Mouse (Mus musculus) fat pad, adult 2 months (tissue): ENCODE data around the gene Dennd4b.
A peak's percentile ranks its signal among the peaks of the same experiment; 100 is the strongest.
"Not testable (repeated sequence)": the region's sequence is repeated elsewhere in the genome, so short reads cannot be mapped to it uniquely, and the experiment has no call there.

ENCODE experiments used
- DNase-seq: peaks from one replicate; pipeline ENCODE4 v3.0.0-alpha.2; 2011; ENCODE audit warnings: low read depth, low spot score; ENCODE audit errors: extremely low read depth

The Dennd4b gene

DNA sequence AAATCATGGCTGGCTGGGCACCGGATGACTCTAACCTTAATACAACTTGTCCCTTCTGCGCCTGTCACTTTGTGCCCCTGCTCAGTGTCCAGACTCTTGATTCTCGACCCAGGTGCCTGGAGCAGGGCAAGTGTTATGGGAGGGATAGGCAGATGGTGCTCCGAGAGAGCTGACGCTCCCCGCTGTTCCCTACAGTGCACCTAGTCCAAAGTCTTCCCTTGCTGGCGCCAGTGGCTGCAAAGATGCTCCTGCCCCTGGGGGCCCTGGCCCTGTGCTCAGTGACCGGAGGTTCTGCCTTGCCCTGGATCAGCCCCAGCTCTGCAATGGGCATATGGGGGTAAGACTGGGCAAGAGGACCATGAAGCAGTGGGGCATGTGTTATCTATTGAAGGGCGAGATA lies 12.8 kb downstream of the Dennd4b start:
- DNase-seq = no peak

DNA sequence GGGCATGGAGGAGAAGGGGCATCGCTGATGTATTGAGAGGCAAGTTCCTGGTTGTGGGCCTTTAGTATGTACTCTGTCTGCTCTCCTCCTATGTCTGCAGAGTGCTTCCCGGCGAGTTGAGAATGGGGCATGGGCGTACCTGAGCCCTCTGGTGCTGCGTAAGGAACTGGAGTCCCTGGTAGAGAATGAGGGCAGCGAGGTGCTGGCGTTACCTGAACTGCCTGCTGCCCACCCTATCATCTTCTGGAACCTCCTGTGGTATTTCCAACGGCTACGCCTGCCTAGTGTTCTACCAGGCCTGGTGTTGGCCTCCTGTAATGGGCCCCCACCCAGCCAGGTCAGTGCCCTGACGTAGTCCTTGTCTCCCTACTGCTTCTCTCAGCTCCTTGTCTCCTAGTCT lies 13.2 kb downstream of the Dennd4b start:
- no peak for DNase-seq

DNA sequence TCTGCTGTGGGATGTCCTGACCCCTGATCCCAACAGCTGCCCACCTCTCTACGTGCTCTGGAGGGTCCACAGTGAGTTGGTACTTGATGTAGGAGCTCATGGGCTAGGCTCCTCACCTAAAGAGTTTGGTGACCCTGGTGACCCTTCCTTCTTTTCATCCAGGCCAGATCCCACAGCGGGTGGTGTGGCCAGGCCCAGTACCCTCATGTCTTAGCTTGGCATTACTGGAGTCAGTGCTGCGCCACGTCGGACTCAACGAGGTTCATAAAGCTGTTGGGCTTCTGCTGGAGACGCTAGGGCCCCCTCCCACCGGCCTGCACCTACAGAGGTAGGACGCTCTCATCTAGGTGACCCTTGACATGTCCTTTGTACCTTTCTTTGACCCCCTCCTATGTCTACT lies 14.2 kb downstream of the Dennd4b start:
- DNase-seq = no peak

DNA sequence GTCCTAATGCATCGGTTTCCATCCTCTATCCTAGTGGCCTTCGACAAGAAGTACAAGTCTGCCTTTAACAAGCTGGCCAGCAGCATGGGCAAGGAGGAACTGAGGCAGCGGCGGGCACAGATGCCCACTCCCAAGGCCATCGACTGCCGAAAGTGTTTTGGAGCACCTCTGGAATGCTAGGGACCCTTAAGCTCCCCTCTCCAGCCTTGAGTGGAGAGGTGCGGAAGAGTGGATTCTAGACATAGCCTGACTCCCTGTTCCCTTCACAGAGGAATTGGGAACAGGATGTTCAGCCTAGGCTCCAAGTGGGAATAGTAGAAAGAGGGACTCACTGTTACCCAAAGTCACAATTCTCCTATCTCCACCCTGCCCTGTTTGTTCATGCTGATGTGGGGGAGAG lies 14.8 kb downstream of the Dennd4b start:
- no peak for DNase-seq

DNA sequence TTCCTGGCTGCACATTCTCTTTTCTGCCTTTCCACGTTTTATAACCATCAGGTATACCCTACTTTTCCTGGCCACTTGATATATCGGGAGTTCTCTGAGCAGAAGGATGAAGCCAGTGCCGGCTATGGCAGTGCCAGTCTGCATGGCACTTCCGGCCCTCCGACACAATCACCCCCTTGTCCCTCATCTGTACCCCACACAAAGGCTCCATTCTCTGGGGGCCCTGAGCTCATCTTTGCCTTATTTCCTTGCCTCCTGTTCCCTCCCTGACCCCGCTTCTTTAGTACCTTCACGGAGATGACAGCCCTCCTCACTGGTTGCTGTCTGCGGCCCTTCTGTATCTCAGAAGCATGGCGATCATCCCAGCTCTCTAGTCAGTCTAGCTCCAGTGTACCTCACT lies 15.7 kb downstream of the Dennd4b start:
- DNase-seq = no peak

DNA sequence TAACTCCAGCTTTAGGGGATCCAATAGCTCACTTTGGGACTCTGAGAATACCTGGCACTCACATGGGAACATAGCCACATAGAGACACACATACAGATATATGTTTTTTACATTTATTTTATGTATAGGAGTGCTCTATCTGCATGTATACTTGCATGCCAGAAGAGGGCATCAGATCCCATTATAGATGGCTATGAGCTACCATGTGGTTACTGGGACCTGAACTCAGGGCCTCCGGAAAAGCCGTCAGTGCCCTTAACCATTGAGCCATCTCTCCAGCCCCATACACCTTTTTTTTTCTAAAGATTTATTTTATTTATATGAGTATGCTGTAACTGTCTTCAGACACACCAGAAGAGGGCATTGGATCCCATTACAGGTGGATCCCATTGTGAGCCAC lies 19.2 kb downstream of the Dennd4b start:
- DNase-seq = no peak

DNA sequence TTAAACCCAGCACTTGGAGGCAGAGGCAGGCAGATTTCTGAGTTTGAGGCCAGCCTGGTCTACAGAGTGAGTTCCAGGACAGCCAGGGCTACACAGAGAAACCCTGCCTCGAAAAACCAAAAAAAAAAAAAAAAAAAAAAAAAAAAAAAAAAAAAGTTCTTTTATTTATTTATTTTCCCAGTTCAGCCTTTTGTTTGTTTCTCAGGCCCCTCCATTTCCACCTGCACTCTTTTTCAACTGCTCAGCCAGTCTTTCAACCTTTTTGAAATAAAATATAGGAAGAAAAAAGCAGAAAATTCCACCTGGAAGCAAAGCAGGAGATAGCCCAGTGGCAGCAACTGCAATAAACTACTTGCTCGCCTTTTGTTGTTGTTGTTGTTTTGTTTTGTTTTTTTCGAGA lies 24.4 kb downstream of the Dennd4b start:
- DNase-seq = not testable (repeated sequence)

DNA sequence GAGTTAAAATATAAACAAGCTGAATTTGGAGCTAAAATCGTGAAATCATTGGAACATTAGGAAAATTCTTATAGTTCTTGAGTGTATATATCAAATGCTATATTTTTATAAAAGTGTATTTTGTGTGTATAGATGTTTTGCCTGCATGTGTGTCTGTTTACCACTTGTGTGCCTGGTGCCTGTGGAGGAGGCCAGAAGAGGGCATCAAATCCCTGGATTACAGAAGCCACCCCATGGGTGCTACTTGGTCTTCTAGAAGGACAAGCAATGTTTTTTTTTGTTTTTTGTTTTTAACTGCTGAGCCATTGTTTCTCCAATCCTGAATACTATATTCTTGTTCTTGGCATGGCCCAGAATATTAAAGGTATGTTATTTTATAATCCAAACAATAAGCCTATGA lies 25.6 kb downstream of the Dennd4b start:
- no peak for DNase-seq

DNA sequence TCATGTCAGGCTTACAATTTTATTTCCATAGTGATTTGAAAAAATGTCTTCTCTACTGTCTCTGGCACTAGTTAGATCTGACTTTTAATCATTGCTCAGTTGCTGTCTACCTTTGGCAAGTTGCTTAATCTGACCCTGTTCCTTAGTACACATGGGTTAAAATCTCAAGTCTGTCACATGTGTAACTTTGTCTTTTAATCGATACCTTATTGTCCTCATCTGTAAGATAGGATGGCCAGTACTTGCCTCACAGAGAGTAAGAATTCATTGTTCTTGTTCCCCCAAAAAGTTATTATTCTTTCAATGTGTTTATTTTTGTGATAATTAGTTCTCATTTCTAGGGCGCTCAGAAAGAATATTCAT lies 27.0 kb downstream of the Dennd4b start:
- DNase-seq = no peak

DNA sequence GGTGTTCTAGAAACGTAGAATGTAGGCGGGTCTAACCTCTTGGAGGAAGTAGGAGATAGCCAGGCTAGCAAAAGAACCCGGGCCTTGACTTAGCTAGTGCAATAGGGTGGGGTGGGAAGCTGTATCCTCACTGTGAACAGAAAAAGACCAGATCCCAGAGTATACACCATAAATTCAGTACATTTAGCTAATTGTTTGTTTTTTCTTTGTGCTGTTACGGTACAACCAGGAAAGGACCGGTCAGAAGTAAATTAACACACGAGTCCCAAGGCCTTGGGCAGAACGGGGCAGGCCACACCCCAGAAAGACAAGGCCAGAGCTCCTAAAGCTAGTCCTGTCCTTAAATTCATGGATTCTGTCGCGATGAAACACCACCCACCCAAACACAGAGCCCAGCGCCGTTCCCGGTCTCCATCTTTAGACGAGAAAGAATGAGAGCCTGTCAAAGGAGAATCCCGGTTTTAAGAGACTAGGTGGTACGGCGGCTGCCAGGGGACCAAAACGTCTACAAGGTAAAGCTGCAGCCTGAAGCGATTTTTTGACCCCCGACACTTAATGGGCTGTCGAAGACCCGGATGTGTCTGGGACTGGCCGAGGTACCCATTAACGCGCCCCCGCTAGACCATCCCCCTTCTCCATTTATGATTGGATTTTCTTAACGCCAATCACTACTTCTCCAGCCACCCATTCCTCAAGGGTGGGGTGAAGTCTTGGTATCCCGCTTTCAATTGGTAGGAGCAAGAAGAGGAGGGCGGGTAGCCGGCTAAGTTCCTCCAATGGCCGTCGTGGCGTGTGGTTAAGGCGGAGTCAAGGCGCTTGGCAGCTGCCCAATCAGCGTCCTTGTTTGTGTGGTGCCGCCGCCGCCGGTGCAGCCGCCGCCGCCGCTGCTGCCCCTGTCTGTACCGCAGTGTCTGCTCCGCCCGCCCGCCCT lies 27.6 kb downstream of the Dennd4b start, which contains the start of gene Gatad2b:
Gatad2b (plus strand) TSS at position 834 of the 931 bp plus-strand sequence.
- peak; percentile 99 for DNase-seq

DNA sequence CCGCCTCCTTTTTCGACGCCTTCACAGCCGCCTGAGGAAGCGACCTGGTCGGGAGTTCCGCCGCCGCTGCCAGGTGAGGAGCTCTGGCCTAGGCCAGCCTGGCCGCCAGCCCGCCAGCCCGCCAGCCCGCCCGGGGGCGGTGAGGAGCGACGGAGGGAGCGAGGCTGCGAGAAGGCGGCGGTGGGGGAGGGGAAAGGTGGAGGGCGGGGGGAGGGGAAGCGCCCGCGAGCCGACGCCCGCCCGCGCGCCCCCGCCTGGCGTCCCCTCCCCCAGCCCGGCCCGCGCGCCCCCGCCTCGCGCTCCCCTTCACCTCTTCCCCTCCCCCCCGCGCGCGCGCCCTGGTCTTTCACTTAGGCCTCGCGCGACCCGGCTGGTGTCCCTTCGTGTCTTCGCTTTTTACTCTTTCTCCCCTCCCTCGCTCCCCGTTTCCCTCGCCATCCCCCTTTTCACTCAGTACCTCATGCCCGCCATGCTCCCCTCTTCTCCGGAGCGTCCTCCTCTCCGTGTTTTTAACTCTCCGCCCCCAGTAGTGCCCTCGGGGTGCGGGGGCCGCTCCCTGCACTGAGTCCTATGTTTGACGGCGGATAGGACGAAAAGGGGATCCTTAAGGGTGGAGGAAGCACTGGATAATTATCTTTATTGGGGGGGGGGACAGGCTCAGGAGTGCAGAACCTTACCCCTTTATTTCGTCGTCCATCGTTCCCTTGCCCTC lies 28.5 kb downstream of the Dennd4b start:
- no peak for DNase-seq

DNA sequence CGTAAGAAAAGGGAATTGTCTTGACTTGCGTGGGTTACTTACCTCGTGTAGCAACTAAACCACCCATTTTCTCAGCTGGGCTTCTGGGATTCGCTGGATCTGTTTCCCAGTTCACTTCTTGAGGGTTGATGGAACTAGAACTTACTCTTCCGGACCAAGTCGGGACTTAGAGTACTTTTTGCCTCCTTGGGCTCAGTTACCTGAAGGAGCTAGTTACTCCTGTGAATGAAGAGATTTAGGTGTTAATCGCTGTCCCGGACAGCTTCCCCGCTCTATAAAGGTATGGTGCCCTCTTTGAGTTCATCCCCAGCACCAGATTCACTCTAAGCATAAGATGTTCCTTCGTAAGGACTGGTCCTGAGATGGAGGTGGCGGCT lies 29.1 kb downstream of the Dennd4b start:
- DNase-seq = no peak

DNA sequence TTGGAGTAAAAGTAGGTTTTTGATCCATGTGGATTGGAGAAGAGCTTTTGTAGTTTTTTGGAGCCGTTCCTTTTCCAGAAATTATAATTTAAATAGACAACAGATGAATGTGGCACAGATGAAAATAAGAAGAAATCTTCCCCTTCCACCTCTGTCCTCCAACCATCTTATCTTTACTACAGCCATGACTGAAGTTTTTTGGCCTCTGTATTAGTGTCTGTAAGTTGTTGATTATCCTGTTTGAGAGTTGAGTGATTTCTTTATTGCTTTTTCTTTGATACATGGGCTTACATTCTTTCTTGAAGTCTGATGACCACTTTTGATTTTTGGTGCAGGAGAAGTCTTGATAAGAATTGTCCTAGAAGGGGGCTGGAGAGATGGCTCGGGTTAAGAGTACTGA lies 29.7 kb downstream of the Dennd4b start:
- DNase-seq = no peak

DNA sequence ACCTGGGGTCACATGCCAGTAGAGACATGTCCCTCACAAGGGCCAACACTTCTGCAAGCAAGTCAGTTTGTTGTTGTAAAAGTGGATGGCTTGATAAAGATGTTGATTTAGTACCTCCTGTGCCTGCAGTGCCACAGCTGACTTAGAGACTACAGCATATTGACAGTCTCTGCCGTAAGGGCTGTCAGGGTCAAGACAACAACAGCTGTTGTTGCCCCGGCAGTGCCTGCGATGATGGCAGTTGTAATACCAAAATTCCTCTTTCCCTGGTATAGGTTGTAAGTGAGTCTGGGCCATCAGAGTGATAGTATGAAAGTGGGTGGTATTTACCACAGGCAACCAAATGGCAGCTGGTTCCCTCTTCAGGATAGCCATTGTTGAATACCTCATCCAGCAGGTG lies 40.8 kb downstream of the Dennd4b start:
- no peak for DNase-seq

DNA sequence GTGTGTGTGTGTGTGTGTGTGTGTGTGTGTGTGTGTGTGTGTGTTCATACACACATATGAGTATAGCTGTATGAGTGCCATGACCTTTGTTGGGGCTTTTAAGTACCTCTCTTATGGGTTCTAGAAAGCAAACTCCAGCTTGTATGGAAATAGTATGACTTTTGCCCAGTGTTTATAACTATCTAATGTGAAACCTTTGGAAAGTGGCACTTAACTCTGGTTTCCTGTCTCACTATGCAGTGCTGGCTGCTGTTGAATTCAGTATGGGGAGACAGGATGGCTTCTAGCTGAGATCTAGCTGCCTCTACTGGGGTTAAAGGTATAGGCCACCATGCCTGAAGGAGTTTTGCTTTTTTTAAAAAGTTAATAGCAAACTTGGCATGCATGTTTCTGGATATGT lies 44.6 kb downstream of the Dennd4b start:
- no peak for DNase-seq

DNA sequence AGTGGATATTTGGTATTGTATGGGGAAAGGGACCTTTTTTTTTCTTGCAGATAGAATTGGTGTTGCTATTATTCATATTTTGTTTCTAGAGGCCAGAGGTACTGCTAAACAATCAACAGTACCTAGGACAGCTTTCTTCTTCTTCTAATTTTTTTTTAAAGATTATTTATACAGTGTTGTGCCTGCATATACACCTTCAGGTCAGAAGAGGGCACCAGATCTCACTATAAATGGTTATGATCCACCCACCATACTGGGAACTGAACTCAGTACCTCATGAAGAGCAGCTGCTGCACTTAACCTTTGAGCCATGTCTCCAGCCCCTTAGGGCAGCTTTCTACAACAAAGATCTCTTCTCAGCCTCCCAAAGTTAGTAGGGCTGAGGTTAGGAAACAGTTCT lies 48.4 kb downstream of the Dennd4b start:
- DNase-seq = no peak

DNA sequence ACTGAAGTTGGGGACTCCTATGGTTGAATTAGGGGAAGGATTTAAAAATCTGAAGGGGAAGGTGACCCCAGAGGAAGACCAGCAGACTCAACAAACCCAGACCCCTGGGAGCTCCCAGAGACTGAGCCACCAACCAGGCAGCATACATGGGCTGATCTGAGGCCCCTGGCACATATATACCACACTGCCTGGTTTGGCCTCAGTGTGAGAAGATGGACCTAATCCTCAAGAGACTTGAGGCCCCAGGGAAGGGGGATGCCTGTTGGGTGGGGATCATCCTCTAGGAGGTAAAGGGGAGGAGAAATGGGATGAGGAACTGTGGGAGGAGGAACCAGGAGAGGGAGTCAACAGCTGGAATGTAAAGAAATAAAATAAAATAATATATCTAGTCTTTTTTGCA lies 49.3 kb downstream of the Dennd4b start:
- no peak for DNase-seq

DNA sequence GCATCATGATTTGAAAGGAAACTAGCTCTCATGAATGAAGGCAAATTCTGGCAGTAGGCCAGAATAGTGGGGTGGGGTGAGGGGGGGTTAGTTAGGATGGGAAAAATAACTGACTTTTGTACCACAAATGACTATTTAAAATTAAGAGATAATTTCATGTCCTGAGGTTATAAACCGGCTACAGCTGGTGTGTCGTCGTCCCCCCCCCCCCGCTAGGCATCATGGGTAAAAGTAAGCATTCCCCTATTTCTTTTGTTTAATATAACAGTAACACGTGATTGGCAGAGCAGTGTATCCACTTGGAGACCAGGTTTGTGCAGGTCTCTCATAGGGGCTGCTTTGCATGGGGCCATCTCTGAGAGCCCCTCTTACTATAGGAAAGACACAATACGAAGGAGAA lies 57.3 kb downstream of the Dennd4b start:
- no peak for DNase-seq

DNA sequence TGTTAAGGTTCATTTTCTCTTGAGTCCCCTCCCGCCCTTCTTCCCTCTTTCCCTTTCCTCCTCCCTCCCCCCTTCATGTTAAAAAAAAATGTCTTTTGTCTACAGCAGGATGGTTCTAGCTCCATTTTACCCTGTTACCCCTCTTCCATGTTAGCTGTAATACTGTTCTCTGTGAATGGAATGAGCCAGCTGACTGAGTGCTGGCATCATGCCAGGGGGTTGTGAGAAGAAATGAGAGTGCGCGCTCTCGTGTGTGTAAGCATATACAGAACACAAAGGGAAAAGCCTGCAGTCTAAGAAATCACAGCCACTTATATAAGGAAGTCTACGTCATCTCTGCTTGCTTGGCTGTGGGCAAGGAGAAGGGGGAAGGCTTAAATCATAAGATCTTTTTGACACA lies 58.1 kb downstream of the Dennd4b start:
- DNase-seq = no peak
